Mouse (Mus musculus): ENCODE data around the gene Lmntd2. TPM values are rescaled to one million over a fixed set of nuclear protein-coding genes. Genes with fewer than 3 reads are reported as not detected.

The Lmntd2 gene
- polyA plus RNA-seq, 1 experiment from 2014 or later = 1.4 TPM

GRCm38 (mm10) chr7:141210606-141211131 lies 3.2 kb downstream of the Lmntd2 start:
- 88% methylated on average over 14 of the region's 14 CpGs for WGBS

GRCm38 (mm10) chr7:141210137-141210536 lies 3.7 kb downstream of the Lmntd2 start:
- Histone ChIP-seq H3K36me3 (ENCODE audit: control insufficient read depth, insufficient read depth, low read length) (no peaks in the 10 kb centered on the region), H3K4me2 (ENCODE audit: low read depth, low read length) (no peak overlapping the region), H3K27ac (ENCODE audit: low read length) (no peak overlapping the region), H3K4me1 (replicated peaks; ENCODE audit: control insufficient read depth, insufficient read depth, low read length) (peaks cover 8% of the 10 kb centered on the region; the same call in 1 of the 2 replicates), H3K9ac (ENCODE audit: low read length) (no peak overlapping the region), H3K9me3 (ENCODE audit: control insufficient read depth, low read length) (no peaks in the 10 kb centered on the region), H3K27me3 (ENCODE audit: control insufficient read depth, insufficient read depth, low read depth, low read length) (no peaks in the 10 kb centered on the region), H3K4me3 (ENCODE audit: low read length) (no peak overlapping the region)
- WGBS = 60% methylated on average over 12 of the region's 12 CpGs
- ATAC-seq (ENCODE audit: low read depth) = no peak

More at GRCm38 (mm10) chr7:141210606-141211131, 3.2 kb downstream of the Lmntd2 start:
- Histone ChIP-seq H3K27ac (ENCODE audit: low read length) (no peak overlapping the region), H3K4me3 (ENCODE audit: low read length) (no peak overlapping the region), H3K4me2 (ENCODE audit: low read depth, low read length) (no peak overlapping the region), H3K9me3 (ENCODE audit: control insufficient read depth, low read length) (no peaks in the 10 kb centered on the region), H3K4me1 (replicated peaks; ENCODE audit: control insufficient read depth, insufficient read depth, low read length) (peaks cover 8% of the 10 kb centered on the region; the same call in 1 of the 2 replicates), H3K9ac (ENCODE audit: low read length) (no peak overlapping the region), H3K36me3 (ENCODE audit: control insufficient read depth, insufficient read depth, low read length) (no peaks in the 10 kb centered on the region), H3K27me3 (ENCODE audit: control insufficient read depth, insufficient read depth, low read depth, low read length) (no peaks in the 10 kb centered on the region)
- no peak for ATAC-seq (ENCODE audit: low read depth)

- WGBS = 53% methylated on average over 3 of the region's 3 CpGs
- H3K36me3 ChIP-seq (ENCODE audit: control insufficient read depth, insufficient read depth, low read length) = no peaks in the 10 kb centered on the region
These were observed 4.4 kb downstream of the Lmntd2 start for GRCm38 (mm10) chr7:141209526-141209925.

GRCm38 (mm10) chr7:141206182-141206937 lies 7.5 kb downstream of the Lmntd2 start:
- 88% methylated on average over 18 of the region's 18 CpGs for WGBS
- Histone ChIP-seq H3K27me3 (ENCODE audit: control insufficient read depth, insufficient read depth, low read depth, low read length) (no peaks in the 10 kb centered on the region), H3K4me3 (ENCODE audit: low read length) (no peak overlapping the region), H3K27ac (ENCODE audit: low read length) (no peak overlapping the region), H3K36me3 (ENCODE audit: control insufficient read depth, insufficient read depth, low read length) (no peaks in the 10 kb centered on the region), H3K4me2 (ENCODE audit: low read depth, low read length) (no peak overlapping the region), H3K9ac (ENCODE audit: low read length) (no peak overlapping the region), H3K4me1 (replicated peaks; ENCODE audit: control insufficient read depth, insufficient read depth, low read length) (no peaks in the 10 kb centered on the region), H3K9me3 (ENCODE audit: control insufficient read depth, low read length) (no peaks in the 10 kb centered on the region)
- no peak for ATAC-seq (ENCODE audit: low read depth)

More at GRCm38 (mm10) chr7:141209526-141209925, 4.4 kb downstream of the Lmntd2 start:
- no peak overlapping the region for H3K9ac ChIP-seq (ENCODE audit: low read length)
- no peak for ATAC-seq (ENCODE audit: low read depth)
- no peaks in the 10 kb centered on the region for H3K27me3 ChIP-seq (ENCODE audit: control insufficient read depth, insufficient read depth, low read depth, low read length)
- H3K9me3 ChIP-seq (ENCODE audit: control insufficient read depth, low read length) = no peaks in the 10 kb centered on the region
- H3K4me3 ChIP-seq (ENCODE audit: low read length) = no peak overlapping the region
- H3K4me2 ChIP-seq (ENCODE audit: low read depth, low read length) = no peak overlapping the region
- H3K27ac ChIP-seq (ENCODE audit: low read length) = no peak overlapping the region
- peaks cover 5% of the 10 kb centered on the region; the same call in 1 of the 2 replicates for H3K4me1 ChIP-seq (replicated peaks; ENCODE audit: control insufficient read depth, insufficient read depth, low read length)

GRCm38 (mm10) chr7:141205504-141205903 lies 8.4 kb downstream of the Lmntd2 start:
- no peak overlapping the region for H3K9ac ChIP-seq (ENCODE audit: low read length)
- H3K4me3 ChIP-seq (ENCODE audit: low read length) = no peak overlapping the region
- no peaks in the 10 kb centered on the region for H3K4me1 ChIP-seq (replicated peaks; ENCODE audit: control insufficient read depth, insufficient read depth, low read length)
- no peaks in the 10 kb centered on the region for H3K36me3 ChIP-seq (ENCODE audit: control insufficient read depth, insufficient read depth, low read length)
- 86% methylated on average over 5 of the region's 5 CpGs for WGBS
- H3K9me3 ChIP-seq (ENCODE audit: control insufficient read depth, low read length) = no peaks in the 10 kb centered on the region
- H3K27ac ChIP-seq (ENCODE audit: low read length) = no peak overlapping the region
- no peak overlapping the region for H3K4me2 ChIP-seq (ENCODE audit: low read depth, low read length)
- no peak for ATAC-seq (ENCODE audit: low read depth)
- no peaks in the 10 kb centered on the region for H3K27me3 ChIP-seq (ENCODE audit: control insufficient read depth, insufficient read depth, low read depth, low read length)

GRCm38 (mm10) chr7:141204546-141204945 lies 9.3 kb downstream of the Lmntd2 start:
- Histone ChIP-seq H3K36me3 (ENCODE audit: control insufficient read depth, insufficient read depth, low read length) (no peaks in the 10 kb centered on the region), H3K9me3 (ENCODE audit: control insufficient read depth, low read length) (no peaks in the 10 kb centered on the region), H3K4me1 (replicated peaks; ENCODE audit: control insufficient read depth, insufficient read depth, low read length) (no peaks in the 10 kb centered on the region), H3K27me3 (ENCODE audit: control insufficient read depth, insufficient read depth, low read depth, low read length) (no peaks in the 10 kb centered on the region), H3K27ac (ENCODE audit: low read length) (no peak overlapping the region), H3K4me3 (ENCODE audit: low read length) (no peak overlapping the region), H3K9ac (ENCODE audit: low read length) (no peak overlapping the region), H3K4me2 (ENCODE audit: low read depth, low read length) (no peak overlapping the region)
- WGBS = 57% methylated on average over 3 of the region's 3 CpGs
- no peak for ATAC-seq (ENCODE audit: low read depth)

- 89% methylated on average over 4 of the region's 4 CpGs for WGBS
- peaks cover 3% of the 10 kb centered on the region for H3K4me1 ChIP-seq (replicated peaks; ENCODE audit: control insufficient read depth, insufficient read depth, low read length)
These were observed 15.8 kb downstream of the Lmntd2 start for GRCm38 (mm10) chr7:141198121-141198520.

GRCm38 (mm10) chr7:141196619-141197282 lies 17.1 kb downstream of the Lmntd2 start:
- no peak for ATAC-seq (ENCODE audit: low read depth)
- Histone ChIP-seq H3K4me3 (ENCODE audit: low read length) (no peak overlapping the region), H3K36me3 (ENCODE audit: control insufficient read depth, insufficient read depth, low read length) (peaks cover 6% of the 10 kb centered on the region), H3K4me2 (ENCODE audit: low read depth, low read length) (no peak overlapping the region), H3K27me3 (ENCODE audit: control insufficient read depth, insufficient read depth, low read depth, low read length) (peaks cover 4% of the 10 kb centered on the region; the same call in 1 of the 2 replicates), H3K9ac (ENCODE audit: low read length) (no peak overlapping the region), H3K4me1 (replicated peaks; ENCODE audit: control insufficient read depth, insufficient read depth, low read length) (peaks cover 17% of the 10 kb centered on the region), H3K9me3 (ENCODE audit: control insufficient read depth, low read length) (no peaks in the 10 kb centered on the region), H3K27ac (ENCODE audit: low read length) (no peak overlapping the region)
- 87% methylated on average over 8 of the region's 8 CpGs for WGBS

More at GRCm38 (mm10) chr7:141198121-141198520, 15.8 kb downstream of the Lmntd2 start:
- H3K36me3 ChIP-seq (ENCODE audit: control insufficient read depth, insufficient read depth, low read length) = no peaks in the 10 kb centered on the region
- H3K27me3 ChIP-seq (ENCODE audit: control insufficient read depth, insufficient read depth, low read depth, low read length) = peaks cover 4% of the 10 kb centered on the region; the same call in 1 of the 2 replicates
- no peak overlapping the region for H3K4me2 ChIP-seq (ENCODE audit: low read depth, low read length)
- no peak for ATAC-seq (ENCODE audit: low read depth)
- H3K27ac ChIP-seq (ENCODE audit: low read length) = no peak overlapping the region
- H3K9me3 ChIP-seq (ENCODE audit: control insufficient read depth, low read length) = no peaks in the 10 kb centered on the region
- no peak overlapping the region for H3K4me3 ChIP-seq (ENCODE audit: low read length)
- no peak overlapping the region for H3K9ac ChIP-seq (ENCODE audit: low read length)

- no peak overlapping the region for H3K9ac ChIP-seq (ENCODE audit: low read length)
- no peaks in the 10 kb centered on the region for H3K9me3 ChIP-seq (ENCODE audit: control insufficient read depth, low read length)
- H3K4me2 ChIP-seq (ENCODE audit: low read depth, low read length) = no peak overlapping the region
- ATAC-seq (ENCODE audit: low read depth) = no peak
- H3K36me3 ChIP-seq (ENCODE audit: control insufficient read depth, insufficient read depth, low read length) = peaks cover 16% of the 10 kb centered on the region
- no peak overlapping the region for H3K27ac ChIP-seq (ENCODE audit: low read length)
- H3K4me1 ChIP-seq (replicated peaks; ENCODE audit: control insufficient read depth, insufficient read depth, low read length) = peaks cover 19% of the 10 kb centered on the region
- 88% methylated on average over 2 of the region's 2 CpGs for WGBS
- no peak overlapping the region for H3K4me3 ChIP-seq (ENCODE audit: low read length)
- peaks cover 4% of the 10 kb centered on the region; the same call in 1 of the 2 replicates for H3K27me3 ChIP-seq (ENCODE audit: control insufficient read depth, insufficient read depth, low read depth, low read length)
These were observed 18.1 kb downstream of the Lmntd2 start for GRCm38 (mm10) chr7:141195754-141196153.
